Mouse (Mus musculus) testis, postnatal 10 days (tissue): Measurements from ENCODE around the gene Wdr90.

Experiments used
- DNase-seq: peaks from one replicate; pipeline ENCODE4 v3.0.0; 2021; ENCODE audit warnings: low spot score

Wdr90 gene

DNA sequence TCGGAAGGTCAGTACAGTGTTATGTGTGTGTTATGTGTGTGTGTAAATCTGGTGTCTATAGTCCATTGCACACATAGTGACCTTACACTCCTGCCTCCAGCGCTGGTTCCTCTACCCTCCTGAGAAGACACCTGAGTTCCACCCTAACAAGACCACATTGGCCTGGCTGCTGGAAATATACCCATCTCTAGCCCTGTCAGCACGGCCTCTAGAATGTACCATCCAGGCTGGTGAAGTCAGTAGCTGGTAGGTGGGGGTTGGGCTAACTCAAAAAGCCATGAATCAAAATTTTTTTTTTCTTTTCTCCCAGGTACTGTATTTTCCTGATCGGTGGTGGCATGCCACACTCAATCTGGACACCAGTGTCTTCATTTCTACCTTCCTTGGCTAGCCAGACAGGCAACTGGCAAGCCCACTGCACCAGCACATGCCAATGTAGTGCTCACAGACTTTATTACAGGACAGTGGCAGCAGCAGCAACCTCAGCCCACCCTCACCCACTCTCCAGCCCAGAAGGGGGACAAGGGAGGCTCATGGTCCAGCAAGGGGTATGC is 31.0 kb downstream of the Wdr90 start:
- no peak for DNase-seq

DNA sequence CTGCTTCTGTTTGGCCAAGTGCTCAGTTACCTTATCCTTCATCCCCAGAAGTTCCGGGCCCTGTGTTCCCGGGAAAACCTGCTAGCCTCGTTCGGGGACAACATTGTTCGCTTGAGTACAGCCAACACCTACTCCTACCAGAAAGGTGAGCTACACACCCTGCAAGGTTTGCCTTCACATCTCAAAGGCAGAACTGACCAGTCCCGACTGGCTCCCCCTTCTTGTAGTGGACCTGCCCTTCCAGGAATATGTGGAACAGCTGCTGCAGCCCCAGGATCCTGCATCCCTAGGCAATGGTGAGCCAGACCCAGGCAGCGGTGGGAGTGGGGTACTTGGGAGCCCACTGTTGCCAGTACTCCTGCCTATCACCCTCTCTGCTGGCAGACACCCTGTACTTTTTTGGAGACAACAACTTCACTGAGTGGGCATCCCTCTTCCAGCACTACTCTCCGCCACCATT is 31.7 kb downstream of the Wdr90 start:
- DNase-seq = no peak

DNA sequence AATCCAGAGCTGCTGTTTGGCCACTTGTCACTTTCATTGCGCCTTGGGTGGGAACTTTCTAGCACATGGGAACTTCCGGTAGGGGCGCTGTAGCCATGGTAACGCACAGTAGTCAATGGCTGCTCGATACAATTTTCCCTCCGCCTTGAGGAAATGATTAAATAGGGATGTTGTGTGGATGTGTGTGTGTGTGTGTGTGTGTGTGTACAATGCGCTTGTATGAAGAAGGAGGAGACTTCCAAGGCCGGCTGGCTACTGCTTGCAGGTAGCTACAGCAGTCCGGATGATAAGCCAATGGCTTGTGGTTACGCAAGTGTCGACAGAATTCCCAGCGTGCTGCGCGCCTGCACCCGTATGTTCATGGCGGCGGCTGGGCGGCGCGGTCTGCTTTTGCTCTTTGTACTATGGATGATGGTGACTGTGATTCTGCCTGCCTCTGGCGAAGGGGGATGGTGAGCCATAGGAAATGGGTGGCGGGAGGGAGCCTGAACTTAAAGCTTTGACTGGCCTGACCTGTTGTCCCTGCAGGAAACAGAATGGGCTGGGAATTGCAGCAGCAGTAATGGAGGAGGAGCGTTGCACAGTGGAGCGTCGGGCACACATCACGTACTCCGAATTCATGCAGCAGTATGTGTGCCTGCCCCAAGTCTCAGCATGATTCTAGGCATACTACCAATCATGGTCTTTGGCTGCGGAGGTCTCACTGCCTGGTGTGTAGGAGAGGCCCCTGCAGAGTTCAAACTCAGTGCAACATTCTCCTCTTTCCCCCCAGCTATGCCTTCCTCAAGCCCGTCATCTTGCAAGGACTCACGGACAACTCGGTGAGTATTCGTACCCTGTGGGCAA is 32.4 kb downstream of the Wdr90 start, which contains the start of gene Jmjd8:
Gene Jmjd8 (plus strand): TSS at position 156 of the 846 bp plus-strand sequence.
- peak; percentile 81 for DNase-seq

DNA sequence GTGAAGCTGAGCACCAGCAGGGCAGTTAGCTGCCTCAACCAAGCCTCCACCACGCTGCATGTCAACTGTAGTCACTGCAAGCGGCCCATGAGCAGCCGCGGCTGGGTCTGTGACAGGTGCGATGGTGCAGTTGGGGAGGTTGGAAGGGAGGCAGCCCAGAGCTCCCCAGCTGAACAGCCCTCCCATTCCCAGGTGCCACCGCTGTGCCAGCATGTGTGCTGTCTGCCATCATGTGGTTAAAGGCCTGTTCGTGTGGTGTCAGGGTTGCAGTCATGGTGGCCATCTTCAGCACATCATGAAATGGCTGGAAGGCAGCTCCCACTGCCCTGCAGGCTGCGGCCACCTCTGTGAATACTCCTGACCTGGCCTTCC is 33.1 kb downstream of the Wdr90 start:
- DNase-seq = no peak

DNA sequence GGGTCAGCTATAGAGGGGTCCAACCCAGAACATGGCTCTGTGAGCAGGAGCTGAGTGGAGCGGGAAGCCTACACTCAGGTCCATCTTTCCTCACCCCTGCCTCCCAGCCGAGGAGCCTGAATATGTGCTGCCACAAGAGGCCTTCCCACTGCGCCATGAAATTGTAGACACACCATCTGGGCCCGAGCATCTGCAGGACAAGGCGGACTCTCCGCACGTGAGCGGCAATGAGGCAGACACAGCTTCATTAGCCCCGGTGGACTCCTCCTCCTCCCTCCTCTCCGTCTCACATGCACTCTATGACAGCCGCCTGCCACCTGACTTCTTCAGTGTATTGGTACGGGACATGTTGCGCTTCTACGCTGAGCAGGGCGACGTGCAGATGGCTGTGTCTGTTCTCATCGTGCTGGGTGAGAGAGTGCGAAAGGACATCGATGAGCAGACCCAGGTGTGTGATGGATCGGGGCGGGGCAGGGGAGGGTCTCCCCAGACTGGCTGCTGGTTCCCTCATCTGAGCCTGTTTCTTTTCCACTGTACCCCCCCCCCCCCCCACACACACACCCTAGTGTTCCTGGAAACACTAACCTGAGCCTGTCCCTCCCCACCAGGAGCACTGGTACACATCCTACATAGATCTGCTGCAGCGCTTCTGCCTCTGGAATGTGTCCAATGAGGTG is 33.6 kb downstream of the Wdr90 start:
- no peak for DNase-seq

DNA sequence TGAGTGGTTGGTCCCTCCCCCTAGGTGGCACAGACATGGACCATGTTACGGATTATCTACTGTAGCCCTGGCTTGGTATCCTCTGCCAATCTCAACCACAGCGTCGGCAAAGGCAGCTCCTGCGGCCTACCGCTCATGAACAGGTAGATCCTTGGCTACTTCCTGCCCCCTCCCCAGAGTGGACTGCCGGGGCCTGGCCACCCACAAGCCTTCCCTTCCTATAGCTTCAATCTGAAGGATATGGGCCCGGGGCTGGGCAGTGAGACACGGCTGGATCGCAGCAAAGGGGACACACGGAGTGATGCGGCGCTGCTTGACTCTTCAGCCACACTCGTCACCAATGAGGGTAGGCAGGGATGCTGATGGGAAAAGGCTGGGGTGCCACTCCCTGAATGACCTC is 34.3 kb downstream of the Wdr90 start:
- DNase-seq = no peak

DNA sequence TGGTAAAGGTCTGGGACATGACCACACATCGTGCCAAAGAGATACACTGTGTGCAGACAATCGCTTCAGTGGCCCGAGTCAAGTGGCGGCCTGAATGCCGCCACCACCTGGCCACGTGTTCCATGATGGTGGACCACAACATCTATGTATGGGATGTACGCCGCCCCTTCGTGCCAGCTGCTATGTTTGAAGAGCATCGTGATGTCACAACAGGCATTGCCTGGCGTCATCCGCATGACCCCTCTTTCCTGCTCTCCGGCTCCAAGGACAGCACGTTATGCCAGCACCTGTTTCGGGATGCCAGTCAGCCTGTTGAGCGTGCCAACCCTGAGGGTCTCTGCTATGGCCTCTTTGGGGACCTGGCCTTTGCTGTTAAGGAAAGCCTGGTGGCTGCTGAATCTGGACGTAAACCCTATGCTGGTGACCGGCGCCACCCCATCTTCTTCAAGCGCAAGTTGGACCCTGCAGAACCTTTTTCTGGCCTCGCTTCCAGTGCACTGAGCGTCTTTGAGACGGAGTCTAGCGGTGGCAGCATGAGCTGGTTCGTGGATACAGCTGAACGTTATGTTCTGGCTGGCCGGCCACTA is 35.2 kb downstream of the Wdr90 start:
- DNase-seq = no peak

DNA sequence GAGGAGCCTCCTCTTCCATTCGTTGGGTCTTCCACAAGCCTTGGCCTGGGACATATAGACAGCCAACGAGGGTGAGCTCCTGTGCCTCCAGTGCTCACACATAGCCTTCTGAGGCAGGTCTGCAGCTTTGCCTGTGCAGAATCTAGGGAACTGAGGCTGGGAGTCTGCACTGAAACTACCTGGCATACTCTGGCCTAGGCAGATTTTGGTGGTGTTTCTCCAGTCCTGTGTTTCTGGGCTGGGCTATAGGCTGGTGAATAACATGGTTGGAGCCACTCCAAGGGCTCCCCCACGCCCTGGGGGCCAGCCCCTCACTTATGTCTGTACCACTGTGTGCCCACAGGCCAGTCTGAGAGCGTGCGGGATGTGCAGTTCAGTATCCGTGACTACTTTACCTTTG is 36.0 kb downstream of the Wdr90 start:
- DNase-seq = no peak

DNA sequence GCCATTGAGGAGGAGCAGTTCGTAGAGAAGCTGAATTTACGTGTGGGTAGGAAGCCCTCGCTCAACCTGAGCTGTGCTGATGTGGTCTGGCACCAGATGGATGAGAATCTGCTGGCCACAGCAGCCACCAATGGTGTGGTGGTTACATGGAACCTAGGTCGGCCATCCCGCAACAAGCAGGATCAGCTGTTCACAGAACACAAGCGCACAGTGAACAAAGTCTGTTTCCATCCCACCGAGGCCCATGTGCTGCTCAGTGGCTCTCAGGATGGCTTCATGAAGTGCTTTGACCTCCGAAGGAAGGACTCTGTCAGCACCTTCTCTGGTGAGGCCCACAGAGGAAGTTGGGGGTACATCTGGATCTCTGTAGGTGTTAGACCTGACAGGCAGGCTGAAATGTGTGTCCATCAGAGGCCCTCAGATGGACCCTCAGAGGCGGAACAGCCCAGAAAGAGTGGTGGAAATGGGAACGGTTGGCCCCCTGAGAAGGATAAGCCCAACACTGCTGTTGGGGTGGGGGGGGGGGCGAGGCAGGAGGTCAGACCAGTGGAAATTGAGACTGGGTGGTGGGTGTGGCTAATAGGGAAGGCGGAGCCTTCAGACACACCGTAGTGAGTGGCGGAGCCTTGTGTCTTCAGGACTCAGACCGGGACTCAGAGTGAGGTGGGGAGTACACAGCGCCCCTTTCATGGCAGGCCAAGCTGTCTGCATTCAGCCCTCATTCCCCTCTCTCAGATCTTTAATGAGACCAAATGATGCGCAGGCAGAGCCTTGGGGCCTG is 36.7 kb downstream of the Wdr90 start:
- no peak for DNase-seq

DNA sequence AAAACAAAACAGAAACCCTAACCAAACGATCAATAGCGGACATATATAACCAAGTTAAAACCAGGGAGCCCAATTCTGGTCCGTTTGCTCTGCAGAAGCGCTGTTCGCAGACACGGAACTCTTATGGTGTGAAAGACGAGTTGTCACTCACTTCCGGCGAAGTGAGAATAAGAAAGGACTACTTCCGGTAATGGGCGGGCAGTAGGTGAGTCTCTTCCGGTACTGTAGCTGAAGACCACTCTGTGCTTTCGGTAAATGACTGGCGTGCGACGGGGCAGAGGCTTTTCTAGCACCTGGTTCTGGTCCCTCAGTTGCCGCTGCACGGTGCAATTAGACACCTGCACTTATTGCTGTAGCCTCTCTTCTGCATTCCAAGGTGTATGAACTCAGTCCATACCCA is 37.8 kb downstream of the Wdr90 start, which contains the start of gene Wdr24:
Gene Wdr24 (plus strand): TSS at position 176 of the 400 bp plus-strand sequence.
- peak; percentile 69 for DNase-seq

DNA sequence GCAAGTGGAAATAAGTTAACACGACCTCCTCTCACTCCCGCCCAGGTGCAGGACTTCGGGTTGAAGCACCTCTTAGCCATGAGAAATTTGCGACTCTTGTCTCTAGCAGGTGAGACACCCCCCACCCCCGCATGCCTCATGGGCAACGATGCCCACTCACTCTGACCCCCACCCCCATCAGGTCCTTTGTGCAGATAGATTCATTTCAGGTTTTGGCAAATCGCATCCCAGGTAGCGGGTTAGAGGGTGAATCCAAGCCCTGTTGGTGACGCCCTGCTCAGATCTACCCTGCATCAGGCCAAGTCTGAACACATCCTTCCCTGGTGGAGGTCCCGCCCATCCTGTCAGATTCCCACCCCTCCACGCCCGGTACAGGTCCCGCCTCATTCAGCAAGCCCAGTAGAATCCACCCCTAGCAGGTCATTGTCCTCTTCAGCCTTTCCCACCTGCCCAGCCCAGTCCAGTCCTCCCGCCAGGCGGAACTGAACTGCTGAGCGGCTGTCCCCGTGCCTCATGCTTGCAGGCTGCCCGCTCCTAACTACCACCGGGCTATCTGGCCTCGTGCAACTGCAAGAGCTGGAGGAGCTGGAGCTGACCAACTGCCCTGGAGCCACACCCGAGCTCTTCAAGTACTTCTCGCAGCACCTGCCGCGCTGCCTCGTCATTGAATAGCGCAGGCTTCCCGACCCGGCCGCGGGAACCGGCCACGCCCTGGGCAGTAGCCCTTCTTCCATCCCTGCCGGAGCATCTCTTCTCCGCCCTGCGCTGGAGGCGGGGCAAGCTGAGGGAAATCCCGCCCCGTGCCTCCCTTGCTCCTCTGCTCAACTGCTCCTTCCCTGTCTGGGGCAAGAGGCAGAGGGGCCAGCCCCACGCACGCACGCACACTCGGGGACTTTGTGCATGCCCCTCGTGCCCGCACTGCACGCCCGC is 42.2 kb downstream of the Wdr90 start:
- peak; percentile 52 for DNase-seq

DNA sequence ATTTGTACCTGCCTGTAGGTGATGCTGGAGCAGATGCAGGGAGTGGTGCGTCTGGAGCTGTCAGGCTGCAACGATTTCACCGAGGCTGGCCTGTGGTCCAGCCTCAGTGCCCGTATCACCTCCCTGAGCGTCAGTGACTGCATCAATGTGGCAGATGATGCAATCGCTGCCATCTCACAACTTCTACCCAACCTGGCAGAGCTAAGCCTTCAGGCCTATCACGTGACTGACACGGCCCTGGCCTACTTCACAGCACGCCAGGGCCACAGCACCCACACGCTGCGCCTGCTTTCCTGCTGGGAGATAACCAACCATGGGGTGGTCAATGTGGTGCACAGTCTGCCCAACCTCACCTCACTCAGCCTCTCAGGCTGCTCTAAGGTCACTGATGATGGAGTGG is 43.6 kb downstream of the Wdr90 start:
- peak; percentile 33 for DNase-seq

DNA sequence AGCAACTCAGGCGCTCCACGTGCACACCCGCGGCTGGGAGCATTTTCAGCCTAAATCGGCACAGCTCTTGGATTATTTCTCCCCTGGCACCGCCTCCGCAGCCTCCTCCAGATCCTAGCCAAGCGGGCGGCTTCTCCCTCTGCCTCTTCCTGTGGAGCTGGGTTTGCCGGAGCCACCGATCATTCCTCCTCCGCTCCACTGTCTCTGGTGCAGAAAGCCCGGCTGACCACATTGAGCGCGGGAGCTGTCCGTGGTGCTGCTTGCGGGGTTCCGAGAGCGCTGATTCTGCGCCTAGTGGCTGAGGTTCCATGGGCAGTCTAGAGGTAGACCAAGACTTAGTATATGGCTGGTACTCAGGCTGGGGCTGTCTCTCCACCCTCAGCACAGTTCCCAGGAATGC is 47.8 kb downstream of the Wdr90 start:
- DNase-seq = peak; percentile 94

DNA sequence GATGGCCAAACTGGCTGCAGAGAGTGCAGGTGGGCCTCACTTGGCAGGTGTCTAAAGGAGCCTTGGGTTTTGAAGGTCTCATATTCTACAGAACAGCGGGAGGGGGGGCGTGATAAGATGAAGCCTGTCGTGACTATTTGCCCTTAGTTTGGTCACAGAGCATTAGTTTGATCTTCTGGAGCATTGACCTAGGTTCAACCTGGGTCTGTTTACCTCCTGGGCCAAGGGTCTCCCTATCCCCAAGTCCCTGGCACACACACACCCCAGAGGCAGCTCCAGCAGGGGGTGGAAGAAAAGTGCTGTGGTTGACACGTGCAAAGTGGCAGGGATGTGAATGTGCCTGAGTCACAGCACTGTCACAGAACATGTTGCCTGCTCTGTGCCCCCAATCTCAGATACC is 50.4 kb downstream of the Wdr90 start:
- DNase-seq = peak; percentile 33

DNA sequence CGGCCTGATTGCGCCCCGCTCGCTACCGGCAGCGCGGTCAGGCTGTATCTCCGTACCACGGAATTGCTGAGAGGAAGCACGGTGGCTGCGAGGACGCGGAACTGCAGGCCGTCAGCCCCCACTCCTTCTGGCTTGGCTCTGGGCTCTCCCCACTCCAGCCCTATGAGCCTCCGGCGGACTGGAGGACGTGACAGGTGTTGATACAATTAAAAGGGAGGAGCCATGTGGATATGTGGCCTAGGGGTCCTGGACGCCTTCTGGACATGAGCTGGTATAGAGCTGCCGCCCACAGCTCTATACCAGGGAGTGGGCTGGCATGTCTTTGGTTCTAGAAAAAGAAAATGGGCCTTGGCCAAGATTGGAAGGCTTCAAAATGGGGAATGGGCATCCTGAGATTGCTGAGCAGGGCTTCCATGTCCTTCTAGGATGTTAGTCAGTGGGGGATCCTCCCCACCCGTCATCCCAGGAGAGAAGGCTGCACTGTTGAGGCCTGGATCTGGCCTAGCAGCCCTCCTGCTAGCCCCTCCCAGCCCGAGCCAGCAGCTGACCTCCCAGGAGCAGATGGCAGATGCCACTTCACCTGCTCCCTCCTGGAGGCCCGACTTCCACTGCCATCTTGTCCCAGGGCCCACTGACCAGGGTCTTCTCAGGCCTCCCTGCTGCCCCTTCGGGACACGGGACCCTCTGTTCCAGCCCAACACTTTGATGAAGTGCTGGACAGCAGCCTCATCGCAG is 51.5 kb downstream of the Wdr90 start:
- DNase-seq = peak; percentile 39

DNA sequence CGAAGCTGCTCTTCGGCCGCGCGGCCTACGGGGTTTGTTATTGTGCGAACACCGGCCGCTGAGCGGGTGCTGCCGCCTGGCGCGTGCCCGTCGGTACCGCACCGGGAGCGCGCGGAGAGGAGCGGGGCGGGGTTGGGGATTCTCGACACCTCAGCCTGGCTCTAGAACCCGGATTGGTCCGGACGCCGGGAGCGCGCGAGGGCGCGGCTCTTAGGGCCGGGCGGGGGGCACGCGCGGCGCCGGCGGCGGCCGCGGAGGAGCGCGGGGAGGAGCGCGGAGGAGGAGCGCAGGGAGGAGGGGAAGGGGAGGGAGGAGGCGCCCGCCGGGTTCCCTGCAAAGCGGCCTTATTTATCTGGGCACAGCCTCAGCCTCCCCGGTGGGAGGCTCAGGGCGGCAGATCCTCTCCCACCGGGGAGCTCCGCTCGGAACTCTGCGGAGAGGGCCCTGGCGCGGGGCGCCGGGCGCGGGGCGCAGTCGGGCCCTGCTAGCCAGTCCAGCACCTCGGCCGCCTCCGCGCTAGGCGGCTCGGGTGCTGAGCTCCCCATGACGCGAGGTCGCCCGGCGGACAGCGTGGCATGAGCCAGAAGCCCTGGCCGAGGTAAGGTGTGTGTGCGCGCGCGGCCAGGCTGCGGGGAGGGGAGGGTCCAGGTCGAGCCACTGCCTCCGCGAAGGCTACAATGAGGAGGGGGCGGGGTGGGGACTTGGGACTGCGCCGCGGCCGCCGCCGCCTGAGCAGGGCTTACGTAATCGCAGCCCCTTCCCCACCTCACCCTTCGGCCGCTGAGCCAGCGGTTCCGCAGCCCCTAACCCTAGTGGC is 52.3 kb downstream of the Wdr90 start, which contains the start of gene Fbxl16:
Gene Fbxl16 (plus strand): TSS at position 297 of the 817 bp plus-strand sequence.
- DNase-seq = peak; percentile 76

DNA sequence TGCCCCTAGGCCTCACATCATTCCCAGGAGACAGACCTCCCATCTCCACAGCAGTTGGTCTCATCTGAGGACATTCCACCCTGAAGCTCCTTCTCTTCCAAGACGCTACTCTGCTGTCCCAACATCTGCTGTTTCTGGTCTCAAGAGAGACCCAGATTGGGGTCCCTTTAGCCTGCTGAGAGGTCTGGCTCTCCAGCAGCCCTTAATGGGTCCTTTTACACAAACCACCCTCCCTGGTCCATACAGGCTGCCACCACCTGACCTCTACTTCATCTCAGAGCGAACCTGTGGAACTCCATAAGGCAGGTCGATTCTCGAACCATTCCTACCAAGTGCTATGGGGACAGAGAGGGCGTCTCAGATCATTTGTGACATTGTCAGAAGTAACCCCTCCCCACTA is 53.3 kb downstream of the Wdr90 start:
- no peak for DNase-seq

DNA sequence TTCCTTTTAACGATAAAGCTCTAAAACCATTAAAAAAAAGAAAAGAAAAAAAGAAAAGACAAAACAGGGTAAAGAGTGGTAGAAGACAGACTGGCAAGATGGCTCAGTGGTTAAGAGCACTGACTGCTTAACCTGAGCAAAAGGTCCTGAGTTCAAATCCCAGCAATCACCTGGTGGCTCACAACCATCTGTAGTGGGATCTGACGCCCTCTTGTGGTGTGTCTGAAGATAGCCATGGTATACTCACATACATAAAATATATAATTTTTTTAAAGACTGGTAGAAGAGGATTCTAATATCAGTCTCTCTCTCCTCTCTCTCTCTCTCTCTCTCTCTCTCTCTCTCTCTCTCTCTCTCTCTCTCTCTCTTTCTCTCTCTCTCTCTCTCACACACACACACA is 53.8 kb downstream of the Wdr90 start:
- DNase-seq = peak; percentile 36

DNA sequence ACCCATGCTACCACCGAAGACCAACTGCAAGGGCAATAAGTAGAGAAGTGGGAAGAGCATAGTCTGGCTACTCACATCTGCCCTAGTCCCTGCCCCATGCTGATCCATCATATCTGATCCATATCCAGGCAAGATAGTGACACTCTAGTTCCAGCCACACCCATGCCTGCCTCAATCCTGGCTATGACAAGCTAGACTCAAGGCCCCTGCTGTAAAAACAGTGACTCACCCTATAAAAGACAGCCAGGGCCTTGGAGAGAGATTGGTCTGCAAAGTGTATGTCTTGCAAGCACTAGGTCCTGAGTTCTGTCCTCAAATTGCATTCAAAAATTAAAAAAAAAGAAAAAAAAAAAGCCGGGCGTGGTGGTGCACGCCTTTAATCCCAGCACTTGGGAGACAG is 54.8 kb downstream of the Wdr90 start:
- DNase-seq = no peak
